Mouse (Mus musculus): Measurements from ENCODE around the gene Whrn. TPM values are rescaled to one million over a fixed set of nuclear protein-coding genes. Genes with fewer than 3 reads are reported as not detected.

Gene Whrn
- polyA plus RNA-seq, 1 experiment from 2014 or later = 5.9 TPM

DNA sequence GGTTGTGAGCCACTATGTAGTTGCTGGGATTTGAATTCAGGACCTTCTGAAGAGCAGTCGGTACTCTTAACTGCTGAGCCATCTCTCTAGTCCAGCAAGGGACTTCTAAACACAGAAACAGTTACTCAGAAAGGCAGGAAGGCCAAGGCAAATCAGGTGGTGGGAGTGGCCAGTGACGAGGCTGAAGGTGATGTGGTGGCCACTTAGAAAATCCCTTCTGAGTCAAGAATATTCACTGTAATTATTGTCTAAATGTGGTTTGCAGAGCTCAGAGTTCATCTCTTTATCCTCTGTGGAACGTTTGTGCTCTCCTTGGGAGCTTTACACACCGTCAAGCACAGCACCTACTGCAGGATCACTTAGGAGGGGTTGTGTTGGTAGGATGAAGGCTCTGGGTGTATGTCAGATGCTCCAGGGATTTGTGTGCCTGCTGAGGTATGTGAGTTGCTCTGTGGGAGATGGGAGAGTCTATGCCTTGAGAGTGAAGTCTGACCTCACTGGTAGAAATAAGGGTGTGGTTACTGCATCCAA lies 18.7 kb upstream of the Whrn start:
- Histone ChIP-seq H3K4me2 (no peak overlapping the region), H3K27me3 (no peaks in the 10 kb centered on the region), H3K27ac (no peak overlapping the region), H3K4me3 (no peak overlapping the region), H3K9me3 (no peaks in the 10 kb centered on the region), H3K9ac (no peak overlapping the region), H3K36me3 (no peaks in the 10 kb centered on the region), H3K4me1 (peaks cover 12% of the 10 kb centered on the region)
- ATAC-seq (ENCODE audit: insufficient number of reproducible peaks, insufficient read depth, low FRiP score, low TSS enrichment, low read depth) = no peak
- WGBS = 65% methylated on average over 4 of the region's 4 CpGs

DNA sequence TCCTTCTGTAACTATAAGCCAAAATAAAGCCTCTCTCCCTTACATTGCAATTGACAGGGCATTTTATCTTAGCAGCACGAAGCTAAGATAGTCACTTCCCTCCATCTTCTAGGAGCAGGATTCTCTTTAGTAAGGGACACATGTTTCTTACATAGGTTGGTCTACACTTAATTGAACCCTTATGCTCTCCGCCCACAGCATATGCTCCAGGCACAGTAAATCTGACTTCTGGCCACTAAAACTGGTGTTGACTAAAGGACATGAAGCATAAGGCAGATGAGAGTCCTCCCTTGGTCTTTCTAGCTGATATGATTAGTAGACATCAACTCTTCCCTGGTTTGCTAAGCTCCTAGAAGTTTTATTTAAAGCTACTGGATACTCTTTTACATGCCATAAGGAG lies 17.1 kb upstream of the Whrn start:
- no peak overlapping the region for H3K9ac ChIP-seq
- H3K4me2 ChIP-seq = no peak overlapping the region
- no peaks in the 10 kb centered on the region for H3K27me3 ChIP-seq
- H3K4me3 ChIP-seq = no peak overlapping the region
- no peak overlapping the region for H3K27ac ChIP-seq
- no peak for ATAC-seq (ENCODE audit: insufficient number of reproducible peaks, insufficient read depth, low FRiP score, low TSS enrichment, low read depth)
- no peaks in the 10 kb centered on the region for H3K9me3 ChIP-seq
- H3K36me3 ChIP-seq = no peaks in the 10 kb centered on the region
- WGBS = 55% methylated on average over 2 of the region's 2 CpGs
- peaks cover 12% of the 10 kb centered on the region for H3K4me1 ChIP-seq

DNA sequence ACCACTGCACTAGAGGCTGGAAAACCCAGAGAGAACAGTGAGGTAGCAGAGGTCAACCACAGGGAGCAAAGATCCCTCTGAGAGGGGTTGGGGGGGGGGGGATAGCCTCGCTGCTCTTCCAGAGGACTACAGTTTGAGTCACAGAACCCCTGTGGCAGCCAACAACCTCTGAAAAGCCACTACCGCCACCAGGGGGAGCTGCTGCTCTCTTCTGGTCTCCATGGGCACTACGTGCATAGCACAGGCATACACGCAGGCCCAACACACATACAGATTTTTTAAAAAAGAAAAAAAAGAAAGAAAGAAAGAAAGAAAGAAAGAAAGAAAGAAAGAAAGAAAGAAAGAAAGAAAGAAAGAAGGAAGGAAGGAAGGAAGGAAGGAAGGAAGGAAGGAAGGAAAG lies 12.4 kb upstream of the Whrn start:
- no peak overlapping the region for H3K9ac ChIP-seq
- no peak overlapping the region for H3K4me2 ChIP-seq
- no peak overlapping the region for H3K4me3 ChIP-seq
- H3K4me1 ChIP-seq = peaks cover 4% of the 10 kb centered on the region; the same call in 1 of the 2 replicates
- H3K9me3 ChIP-seq = no peaks in the 10 kb centered on the region
- H3K27ac ChIP-seq = no peak overlapping the region
- WGBS = 29% methylated on average over 4 of the region's 4 CpGs
- no peak for ATAC-seq (ENCODE audit: insufficient number of reproducible peaks, insufficient read depth, low FRiP score, low TSS enrichment, low read depth)
- H3K36me3 ChIP-seq = no peaks in the 10 kb centered on the region
- no peaks in the 10 kb centered on the region for H3K27me3 ChIP-seq

DNA sequence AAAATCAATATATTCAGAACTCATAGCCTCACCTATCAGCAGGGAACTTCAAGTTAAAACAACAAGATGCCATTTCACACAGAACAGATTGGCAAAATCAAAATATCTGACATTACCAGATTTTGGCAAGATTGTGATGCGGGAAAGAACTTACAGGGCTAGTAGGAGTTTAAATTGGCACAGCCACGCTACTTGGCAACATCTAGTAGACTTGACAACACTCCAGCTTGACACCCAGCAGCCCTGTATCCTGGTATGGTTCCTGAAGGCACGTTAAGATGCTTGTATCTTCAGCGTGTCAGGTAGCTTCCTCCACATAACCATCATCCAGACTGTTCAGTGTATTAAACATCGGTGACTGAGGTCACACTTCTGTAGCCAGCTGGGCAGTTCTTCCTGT lies 11.7 kb upstream of the Whrn start:
- 72% methylated on average over 5 of the region's 5 CpGs for WGBS
- no peak overlapping the region for H3K27ac ChIP-seq
- H3K4me3 ChIP-seq = no peak overlapping the region
- H3K4me2 ChIP-seq = no peak overlapping the region
- no peak overlapping the region for H3K9ac ChIP-seq
- no peaks in the 10 kb centered on the region for H3K27me3 ChIP-seq
- no peaks in the 10 kb centered on the region for H3K4me1 ChIP-seq
- ATAC-seq (ENCODE audit: insufficient number of reproducible peaks, insufficient read depth, low FRiP score, low TSS enrichment, low read depth) = no peak
- no peaks in the 10 kb centered on the region for H3K36me3 ChIP-seq
- H3K9me3 ChIP-seq = no peaks in the 10 kb centered on the region

DNA sequence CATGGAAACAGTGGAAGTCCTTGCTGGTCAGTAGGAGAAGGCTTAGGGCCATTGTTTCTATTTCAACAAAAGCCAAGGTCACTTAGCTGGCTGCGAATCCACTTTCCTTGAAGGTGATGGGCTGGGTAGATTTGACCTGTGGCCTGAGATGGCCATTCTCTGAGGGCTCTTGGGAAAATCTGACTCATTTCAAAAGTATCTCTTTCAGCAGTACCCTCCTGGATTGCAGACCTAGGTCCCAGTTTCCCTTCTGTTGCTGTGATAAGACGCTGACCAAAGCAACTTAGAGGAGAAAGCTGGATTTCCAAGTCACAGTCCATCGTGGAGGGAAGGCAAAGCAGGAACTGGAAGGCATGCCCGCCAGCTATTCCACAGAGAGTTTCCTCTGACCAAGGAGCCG lies 8.2 kb upstream of the Whrn start:
- 0 out of 2 replicates have a peak, but pooled peaks cover 3% of the 10 kb centered on the region for H3K27me3 ChIP-seq
- H3K27ac ChIP-seq = no peak overlapping the region
- 75% methylated on average over 5 of the region's 5 CpGs for WGBS
- no peak overlapping the region for H3K9ac ChIP-seq
- no peaks in the 10 kb centered on the region for H3K4me1 ChIP-seq
- no peak overlapping the region for H3K4me3 ChIP-seq
- H3K4me2 ChIP-seq = no peak overlapping the region
- no peaks in the 10 kb centered on the region for H3K36me3 ChIP-seq
- H3K9me3 ChIP-seq = no peaks in the 10 kb centered on the region
- no peak for ATAC-seq (ENCODE audit: insufficient number of reproducible peaks, insufficient read depth, low FRiP score, low TSS enrichment, low read depth)

DNA sequence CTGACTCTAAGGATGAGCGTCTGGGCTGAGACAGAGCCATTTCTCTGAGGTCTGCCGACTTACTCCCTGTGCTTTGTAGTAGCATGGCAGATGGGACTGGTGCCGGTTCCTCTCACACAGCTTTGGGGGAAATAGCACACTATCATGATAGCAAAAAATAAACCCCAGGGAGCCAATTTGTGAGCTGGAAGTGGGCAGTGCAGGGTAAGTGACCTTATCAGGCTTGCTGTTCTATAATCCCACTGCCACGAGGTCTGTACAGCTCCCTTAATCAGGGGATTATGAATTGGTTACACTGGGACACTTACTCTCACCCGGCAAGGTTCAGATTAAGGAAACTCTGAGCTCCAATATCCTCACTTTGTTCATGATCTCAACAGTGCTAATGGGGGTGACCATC lies 5.3 kb upstream of the Whrn start:
- no peak overlapping the region for H3K4me3 ChIP-seq
- no peak for ATAC-seq (ENCODE audit: insufficient number of reproducible peaks, insufficient read depth, low FRiP score, low TSS enrichment, low read depth)
- no peaks in the 10 kb centered on the region for H3K9me3 ChIP-seq
- no peak overlapping the region for H3K27ac ChIP-seq
- H3K27me3 ChIP-seq = 0 out of 2 replicates have a peak, but pooled peaks cover 3% of the 10 kb centered on the region
- WGBS = 68% methylated on average over 5 of the region's 5 CpGs
- H3K4me1 ChIP-seq = 0 out of 2 replicates have a peak, but pooled peaks cover 4% of the 10 kb centered on the region
- no peak overlapping the region for H3K4me2 ChIP-seq
- no peaks in the 10 kb centered on the region for H3K36me3 ChIP-seq
- no peak overlapping the region for H3K9ac ChIP-seq

DNA sequence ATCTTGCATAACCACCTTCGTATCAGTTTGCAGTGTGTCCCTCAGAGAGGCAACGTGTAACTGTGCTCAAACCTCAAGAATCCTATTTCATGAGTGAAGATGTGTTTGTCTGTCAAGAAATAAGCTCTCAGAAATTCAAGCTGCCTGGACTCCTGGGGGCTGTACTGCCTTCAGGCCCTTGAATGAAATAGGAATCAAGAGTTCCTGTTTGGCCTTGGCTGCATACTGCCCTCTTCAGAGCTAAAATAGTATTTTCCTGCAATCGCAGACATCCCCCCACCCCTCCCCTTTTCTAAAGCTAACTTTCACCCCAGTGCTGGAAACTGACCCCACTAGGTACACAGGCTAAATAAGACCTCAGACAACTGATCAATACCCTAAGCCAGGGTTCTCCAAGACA lies 2.6 kb upstream of the Whrn start:
- WGBS = 21% methylated on average over 3 of the region's 3 CpGs
- Histone ChIP-seq H3K4me1 (peaks cover 27% of the 10 kb centered on the region), H3K9ac (no peak overlapping the region), H3K4me2 (no peak overlapping the region), H3K27me3 (peaks cover 20% of the 10 kb centered on the region), H3K4me3 (no peak overlapping the region), H3K36me3 (no peaks in the 10 kb centered on the region), H3K27ac (no peak overlapping the region), H3K9me3 (no peaks in the 10 kb centered on the region)
- ATAC-seq (ENCODE audit: insufficient number of reproducible peaks, insufficient read depth, low FRiP score, low TSS enrichment, low read depth) = no peak

DNA sequence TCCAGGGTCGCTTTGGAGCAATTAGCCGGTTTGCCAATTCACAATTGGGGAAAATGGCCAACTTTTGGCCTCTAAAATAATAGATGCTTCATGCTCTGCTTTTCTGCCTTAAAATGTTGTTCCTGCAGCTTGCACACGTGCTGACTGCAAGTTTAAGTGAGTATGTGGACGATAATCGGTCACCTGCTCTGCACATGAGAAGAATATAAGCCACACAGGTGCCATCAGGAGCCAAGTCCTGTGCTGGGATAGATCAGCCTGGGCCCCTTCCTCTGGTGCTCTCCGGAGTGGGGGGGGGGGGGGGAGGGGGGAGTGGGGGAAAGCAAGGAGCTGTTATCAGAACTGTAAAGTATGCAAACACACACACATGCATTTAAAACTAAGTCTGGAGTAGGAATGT lies 521 bp upstream of the Whrn start:
- 18% methylated on average over 6 of the region's 6 CpGs for WGBS

DNA sequence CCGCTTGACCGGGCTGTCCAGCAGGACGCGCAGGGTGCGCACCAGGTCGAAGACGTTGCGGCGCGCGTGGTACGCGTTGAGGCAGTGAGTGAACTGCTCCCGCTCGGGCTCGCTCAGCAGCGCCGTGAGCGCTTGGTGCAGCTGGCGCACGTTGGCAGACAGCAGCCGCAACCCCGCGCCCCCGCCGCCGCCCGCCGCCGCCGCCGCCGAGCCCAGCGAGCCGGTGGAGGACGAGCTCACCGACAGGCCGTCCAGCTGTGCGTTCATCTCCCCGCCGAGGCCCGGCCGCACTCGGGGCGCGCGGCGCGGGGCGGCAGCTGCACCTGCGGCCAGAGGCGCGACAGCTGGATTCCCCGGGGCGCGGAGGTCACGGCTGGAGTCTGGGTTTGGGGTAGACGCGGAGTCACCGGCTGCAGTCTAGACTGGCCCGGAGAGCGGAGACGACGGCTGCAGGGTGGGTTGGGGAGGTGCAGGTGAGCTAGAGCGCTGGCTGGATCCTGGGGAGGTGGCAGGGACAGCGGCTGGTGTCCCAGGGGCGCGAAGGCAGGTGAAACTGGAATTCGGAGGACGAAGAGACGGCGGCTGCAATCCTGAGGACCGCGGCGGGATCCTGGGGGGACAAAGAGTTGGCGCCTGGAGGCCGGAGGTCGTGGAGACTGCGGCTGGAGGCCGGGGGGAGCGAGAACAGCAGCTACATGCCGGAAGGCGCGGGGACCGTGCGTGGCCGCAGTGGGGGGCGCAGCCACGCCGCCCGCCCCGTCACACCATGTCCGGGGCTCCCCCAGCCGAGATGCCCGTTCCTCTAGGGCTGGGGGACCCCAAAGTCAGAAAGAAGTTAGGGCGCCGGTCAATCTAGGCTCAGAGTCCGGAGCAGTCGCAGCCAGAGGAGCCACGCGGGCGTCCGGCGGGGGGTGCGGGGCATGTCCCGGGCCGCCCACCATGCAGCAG lies 550 bp downstream of the Whrn start:
- no peaks in the 10 kb centered on the region for H3K9me3 ChIP-seq
- H3K4me3 ChIP-seq = peak overlapping the region; percentile 73
- peaks cover 21% of the 10 kb centered on the region for H3K27me3 ChIP-seq
- WGBS = under 1% methylated on average over 107 of the region's 107 CpGs
- peak overlapping the region; percentile 78 for H3K9ac ChIP-seq
- peak; percentile 64 for ATAC-seq (ENCODE audit: insufficient number of reproducible peaks, insufficient read depth, low FRiP score, low TSS enrichment, low read depth)
- peak overlapping the region; percentile 93 for H3K4me2 ChIP-seq
- H3K4me1 ChIP-seq = peaks cover 33% of the 10 kb centered on the region
- no peaks in the 10 kb centered on the region for H3K36me3 ChIP-seq
- peak overlapping the region; percentile 44; the same call in 1 of the 2 replicates for H3K27ac ChIP-seq

More for the DNA sequence above, 521 bp upstream of the Whrn start:
- H3K27ac ChIP-seq = no peak overlapping the region
- H3K36me3 ChIP-seq = no peaks in the 10 kb centered on the region
- no peak for ATAC-seq (ENCODE audit: insufficient number of reproducible peaks, insufficient read depth, low FRiP score, low TSS enrichment, low read depth)
- peaks cover 25% of the 10 kb centered on the region for H3K27me3 ChIP-seq
- peak overlapping the region; percentile 93 for H3K4me2 ChIP-seq
- H3K9me3 ChIP-seq = no peaks in the 10 kb centered on the region
- H3K4me3 ChIP-seq = peak overlapping the region; percentile 73
- peaks cover 29% of the 10 kb centered on the region for H3K4me1 ChIP-seq
- peak overlapping the region; percentile 78 for H3K9ac ChIP-seq

DNA sequence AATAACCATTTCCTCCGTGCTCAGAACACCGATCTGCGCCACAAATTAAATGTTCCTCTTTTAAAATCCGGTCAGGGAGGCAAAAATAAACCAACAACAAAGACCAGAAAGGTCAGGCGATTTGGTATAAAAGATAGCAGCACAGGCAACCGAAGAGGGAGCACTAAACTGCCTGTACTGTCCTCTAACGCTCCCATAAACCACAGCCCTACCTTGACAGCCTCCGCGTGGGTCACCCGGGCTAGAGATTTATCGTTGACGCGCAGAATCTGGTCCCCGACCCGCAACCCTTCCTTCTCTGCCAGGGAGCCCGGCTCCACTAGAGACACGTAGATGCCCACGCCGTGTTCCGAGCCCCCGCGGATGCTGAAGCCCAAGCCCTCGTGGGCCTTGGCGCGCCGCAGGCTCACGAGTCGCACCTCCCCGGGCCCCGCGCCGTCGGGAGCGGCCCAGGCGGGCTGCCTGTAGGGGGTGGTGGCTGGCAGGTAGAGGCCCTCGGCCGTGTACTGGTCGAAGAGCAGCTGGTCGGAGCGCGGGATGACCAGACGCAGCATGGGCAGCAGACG lies 1.3 kb downstream of the Whrn start:
- H3K27ac ChIP-seq = no peak overlapping the region
- peaks cover 36% of the 10 kb centered on the region for H3K4me1 ChIP-seq
- H3K9me3 ChIP-seq = no peaks in the 10 kb centered on the region
- peak overlapping the region; percentile 93 for H3K4me2 ChIP-seq
- H3K27me3 ChIP-seq = peaks cover 21% of the 10 kb centered on the region
- WGBS = 4% methylated on average over 43 of the region's 43 CpGs
- ATAC-seq (ENCODE audit: insufficient number of reproducible peaks, insufficient read depth, low FRiP score, low TSS enrichment, low read depth) = no peak
- no peaks in the 10 kb centered on the region for H3K36me3 ChIP-seq
- H3K4me3 ChIP-seq = peak overlapping the region; percentile 73
- peak overlapping the region; percentile 78 for H3K9ac ChIP-seq

DNA sequence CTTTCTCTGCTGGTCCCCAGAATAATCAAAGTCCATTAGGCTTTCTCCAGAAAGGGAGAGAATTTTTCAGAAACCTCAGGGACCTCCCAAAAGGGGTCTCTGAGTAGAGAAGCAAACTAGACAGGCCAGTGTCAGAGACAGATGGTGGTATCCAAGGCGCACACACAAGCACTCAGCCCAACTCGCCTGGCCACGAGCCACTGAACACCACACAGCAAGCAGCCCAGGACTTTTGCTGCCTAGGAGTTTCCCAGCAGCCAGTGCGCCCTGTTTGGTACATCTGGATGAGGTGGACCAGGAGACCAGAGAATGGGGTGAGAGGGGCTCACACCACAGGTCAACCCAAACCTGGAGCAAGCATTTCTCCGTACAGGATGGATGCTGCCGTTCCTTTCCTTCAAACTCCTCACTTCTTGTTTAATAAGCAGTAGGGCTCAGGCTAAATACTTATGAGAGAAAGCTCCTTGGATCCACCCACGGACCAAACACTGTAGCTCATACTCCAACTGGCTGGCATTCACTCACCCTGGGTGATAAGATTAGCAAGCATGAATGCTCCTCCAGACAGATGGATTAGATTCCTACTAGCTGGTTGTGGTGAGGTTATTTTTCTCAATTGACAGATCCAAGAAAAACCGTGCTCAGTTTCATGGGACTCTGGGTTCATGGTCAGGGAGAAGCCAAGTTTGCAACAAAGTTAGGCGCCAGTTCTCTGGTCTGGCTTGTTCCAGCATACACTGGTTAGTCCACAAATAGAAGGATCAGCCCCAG lies 2.3 kb downstream of the Whrn start:
- H3K36me3 ChIP-seq = no peaks in the 10 kb centered on the region
- H3K9me3 ChIP-seq = no peaks in the 10 kb centered on the region
- H3K9ac ChIP-seq = no peak overlapping the region
- WGBS = 66% methylated on average over 9 of the region's 9 CpGs
- no peak for ATAC-seq (ENCODE audit: insufficient number of reproducible peaks, insufficient read depth, low FRiP score, low TSS enrichment, low read depth)
- H3K27ac ChIP-seq = no peak overlapping the region
- H3K4me2 ChIP-seq = peak overlapping the region; percentile 93
- H3K4me1 ChIP-seq = peaks cover 36% of the 10 kb centered on the region
- peak overlapping the region; percentile 73; the same call in 1 of the 2 replicates for H3K4me3 ChIP-seq
- peaks cover 21% of the 10 kb centered on the region for H3K27me3 ChIP-seq
